Mouse (Mus musculus): ENCODE data around the gene Chchd3.

DNA sequence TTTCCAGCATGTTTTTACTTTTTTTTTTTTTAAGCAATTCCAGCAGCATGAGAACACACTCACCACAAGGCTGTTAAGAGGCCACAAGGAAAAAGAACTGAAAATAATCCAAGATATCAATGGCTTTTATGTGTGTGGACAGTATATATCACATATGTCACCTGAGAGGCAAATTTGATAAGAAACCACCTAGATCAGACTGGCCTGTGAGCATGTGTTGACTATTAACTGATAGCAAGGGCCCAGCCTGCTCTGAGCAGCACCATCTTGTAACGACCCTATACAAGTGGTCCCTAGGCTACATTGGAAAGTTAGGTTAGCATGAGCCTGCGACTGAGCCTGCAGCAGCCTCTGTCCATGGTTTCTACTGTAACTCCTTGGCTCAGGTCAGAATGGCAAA, 166.0 kb downstream of the Chchd3 start:
- TF ChIP-seq CTCF (IDR thresholded peaks at IDR 0.05; ENCODE audit: insufficient read depth, low read length) (no peak), POLR2A (IDR thresholded peaks at IDR 0.05; ENCODE audit: borderline replicate concordance, extremely low read depth, low read depth, low read length) (no peak)

Data from lung, adult 2 months (tissue).